ENCODE assay signal across 20 mouse cellular contexts in the genomic region with DNA sequence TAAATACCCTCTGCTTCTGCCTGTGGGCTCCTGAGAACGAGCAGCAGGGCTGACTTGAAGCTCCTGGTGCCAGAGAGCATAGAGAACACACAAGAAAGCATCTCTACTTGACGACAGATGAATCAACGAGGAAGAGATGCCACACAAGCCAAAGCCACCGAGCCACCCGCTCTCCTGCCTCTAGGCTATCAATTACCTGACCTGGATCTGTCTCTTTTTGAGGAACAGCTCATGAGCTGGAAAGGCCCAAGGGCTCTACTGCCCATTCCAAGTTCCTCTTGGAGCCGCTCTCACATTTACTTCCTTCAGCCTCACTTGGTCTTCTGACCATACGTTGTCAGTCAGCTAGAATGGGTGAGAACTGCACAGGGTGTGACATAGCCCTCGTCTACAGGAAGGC.
"Had no signal": no experiment of that assay in that cellular context is flagged by ENCODE, and none has a peak within 500 bp of the region (broad histone marks: within the 10 kb centered on the region; RNA-seq: fewer than 3 reads in every experiment).

No protein-coding gene starts in this region.

- H3K27me3 ChIP-seq: hindbrain, embryonic 13.5 days; limb, embryonic 12.5 days; liver, embryonic 12.5 days had no signal

- H3K27ac ChIP-seq: hindbrain, embryonic 13.5 days; layer of hippocampus, adult 2 months; left cerebral cortex, adult 2 months; limb, embryonic 10.5 days; limb, embryonic 12.5 days; liver, embryonic 12.5 days; liver, embryonic 14.5 days had no signal

- H3K9me3 ChIP-seq: hindbrain, embryonic 13.5 days; limb, embryonic 10.5 days; limb, embryonic 12.5 days; liver, embryonic 12.5 days had no signal

- H3K4me3 ChIP-seq: hindbrain, embryonic 13.5 days; layer of hippocampus, adult 2 months; left cerebral cortex, adult 2 months; limb, embryonic 10.5 days; limb, embryonic 12.5 days; liver, embryonic 12.5 days had no signal

- H3K4me2 ChIP-seq: hindbrain, embryonic 13.5 days; limb, embryonic 12.5 days; liver, embryonic 12.5 days had no signal

- DNase-seq: forebrain, postnatal 0 days; gastrocnemius, postnatal 14 days; heart, adult 18-20 months; heart, postnatal 10 days; kidney, adult 18-20 months; kidney, adult 8-10 months; kidney, postnatal 10 days; kidney, postnatal 25 days; kidney, postnatal 4 days; liver had no signal

- H3K9ac ChIP-seq: forebrain, postnatal 0 days; hindbrain, embryonic 13.5 days; limb, embryonic 12.5 days; liver, embryonic 12.5 days; liver, embryonic 14.5 days had no signal

- ATAC-seq: forebrain, postnatal 0 days; hindbrain, embryonic 16.5 days; inflammation-experienced regulatory T-cells, adult 6 months; intestine, postnatal 0 days; liver, embryonic 12.5 days had no signal

- H3K36me3 ChIP-seq: hindbrain, embryonic 13.5 days; limb, embryonic 10.5 days; limb, embryonic 12.5 days; liver, embryonic 12.5 days had no signal
